Mouse (Mus musculus): Measurements from ENCODE around the gene Prorsd1.

DNA sequence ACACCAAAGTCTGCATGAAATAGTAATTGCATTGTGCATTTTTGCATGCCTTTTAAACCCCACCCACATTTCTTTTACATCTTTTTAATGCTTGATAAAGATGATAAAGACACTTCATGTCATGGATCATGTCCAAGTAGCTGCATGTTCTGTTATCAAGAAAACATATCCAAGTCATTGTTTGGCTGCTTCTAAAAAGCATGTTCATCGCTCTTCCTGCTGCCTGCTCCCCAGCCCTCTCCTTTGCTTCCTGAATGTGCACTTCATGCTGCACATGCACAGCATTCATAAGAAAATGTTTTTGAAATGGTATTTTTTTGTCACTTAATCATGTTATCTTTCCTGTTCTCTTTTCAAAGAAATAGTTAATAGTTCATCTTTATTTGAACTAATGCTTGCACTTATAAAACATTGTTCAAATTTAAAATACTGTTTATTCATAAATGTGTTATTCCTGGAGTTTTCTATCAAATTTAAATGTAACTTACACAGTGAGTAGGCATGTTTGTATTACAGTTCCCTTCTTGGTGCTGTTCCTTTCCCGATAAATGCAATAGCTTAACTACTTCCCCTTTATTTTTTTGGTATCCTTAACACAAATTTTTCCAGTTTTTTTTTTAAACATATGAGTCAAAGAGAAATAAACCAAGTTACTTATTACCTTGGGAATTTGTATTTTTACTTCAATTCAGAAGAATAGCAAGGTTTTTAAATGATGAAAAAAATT is 9.8 kb downstream of the Prorsd1 start:
- TF ChIP-seq EP300 (IDR thresholded peaks at IDR 0.05; ENCODE audit: low read depth) (no peak), CTCF (IDR thresholded peaks at IDR 0.05; ENCODE audit: low read depth) (no peak)
